Mouse (Mus musculus) embryonic facial prominence, embryonic 14.5 days (tissue): ENCODE results near the gene Nudt16. TPM values are rescaled to one million over a fixed set of nuclear protein-coding genes. Genes with fewer than 3 reads are reported as not detected.
A peak's percentile ranks its signal among the peaks of the same experiment; 100 is the strongest.
"Not testable (repeated sequence)": the region's sequence is repeated elsewhere in the genome, so short reads cannot be mapped to it uniquely, and the experiment has no call there.

ENCODE experiments used
- ATAC-seq: fragments of 200-750 bp; cut with Nextera tagmentation; 2 replicates; pipeline ENCODE4 v1.8.0; 2017; ENCODE audit warnings: low read depth, moderate number of reproducible peaks, moderate TSS enrichment
- DNase-seq: peaks from one replicate; pipeline ENCODE4 v3.0.0-alpha.2; 2015; ENCODE audit warnings: low spot score
- H3K27ac ChIP-seq: fragments of 300-500 bp; sonication (generic); replicated peaks from 2 replicates; pipeline ENCODE4 v1.5.1; 2014; ENCODE audit warnings: low read depth, mild to moderate bottlenecking, low read length, moderate library complexity
- H3K27me3 ChIP-seq: fragments of 300-500 bp; sonication (generic); replicated peaks from 2 replicates; pipeline ENCODE4 v1.6.1; 2014; ENCODE audit warnings: low read length; ENCODE audit not compliant: control insufficient read depth, insufficient read depth
- H3K36me3 ChIP-seq: fragments of 300-500 bp; sonication (generic); 2 replicates; pipeline ENCODE4 v1.6.1; 2014; ENCODE audit warnings: low read length, mixed read lengths; ENCODE audit not compliant: control insufficient read depth, insufficient read depth
- H3K4me1 ChIP-seq: fragments of 300-500 bp; sonication (generic); 2 replicates; pipeline ENCODE4 v1.6.1; 2014; ENCODE audit warnings: antibody characterized with exemption, low read length; ENCODE audit not compliant: control insufficient read depth, insufficient read depth
- H3K4me2 ChIP-seq: fragments of 300-500 bp; sonication (generic); 2 replicates; pipeline ENCODE4 v1.6.1; 2014; ENCODE audit warnings: low read depth, mild to moderate bottlenecking, low read length, moderate library complexity, mixed read lengths
- H3K4me3 ChIP-seq: fragments of 300-500 bp; sonication (generic); 2 replicates; pipeline ENCODE4 v1.5.1; 2014; ENCODE audit warnings: low read depth, mild to moderate bottlenecking, low read length
- H3K9ac ChIP-seq: fragments of 300-500 bp; sonication (generic); 2 replicates; pipeline ENCODE4 v1.6.1; 2014; ENCODE audit warnings: low read depth, mild to moderate bottlenecking, low read length, moderate library complexity, mixed read lengths
- H3K9me3 ChIP-seq: fragments of 300-500 bp; sonication (generic); 2 replicates; pipeline ENCODE4 v1.6.1; 2016; ENCODE audit warnings: low read length; ENCODE audit not compliant: control insufficient read depth
- WGBS: fragments of 180-500 bp; shearing (Covaris S2); extraction: QIAGEN DNeasy Blood & Tissue Kit; methylation state at CpG from one replicate; pipeline ENCODE4 v1.1.7; 2014; 5-methylcytosine and 5-hydroxymethylcytosine counted together
- polyA plus RNA-seq: library from polyadenylated mRNA; unstranded; fragments of >200 nt; fragmentation: Nextera tagmentation; extraction: Ambion mirVana; gene quantifications from 2 replicates; pipeline ENCODE4 v1.2.1, GENCODE M21; 2014

The Nudt16 gene
- 13.0 and 14.7 TPM in 2 replicates for polyA plus RNA-seq

- Histone ChIP-seq H3K9me3 (no peaks in the 10 kb centered on the region), H3K4me1 (peaks cover 9% of the 10 kb centered on the region), H3K36me3 (no peaks in the 10 kb centered on the region), H3K9ac (peak within 1 kb of the TSS; percentile 73), H3K4me3 (peak within 1 kb of the TSS; percentile 73), H3K27me3 (no peaks in the 10 kb centered on the region), H3K4me2 (peak within 1 kb of the TSS; percentile 87), H3K27ac (peak within 1 kb of the TSS; percentile 74)
- DNase-seq (peak; percentile 97), ATAC-seq (peak; percentile 98)
- under 1% methylated on average over 57 of the region's 60 CpGs for WGBS
Observed at GRCm38 (mm10) chr9:105131253-105132001, at the start of gene Nudt16. Gene Nudt16, minus strand, starts transcription at chr9:105131824.

GRCm38 (mm10) chr9:105144992-105145391, 13.4 kb upstream of the Nudt16 start, which contains the start of gene 1700080E11Rik:
Gene 1700080E11Rik, minus strand, starts transcription at chr9:105145092.
- Histone ChIP-seq H3K4me3 (no peak within 1 kb of the TSS), H3K9me3 (no peaks in the 10 kb centered on the region), H3K9ac (no peak within 1 kb of the TSS), H3K4me2 (no peak within 1 kb of the TSS), H3K27me3 (no peaks in the 10 kb centered on the region), H3K27ac (no peak within 1 kb of the TSS), H3K36me3 (no peaks in the 10 kb centered on the region), H3K4me1 (no peaks in the 10 kb centered on the region)
- ATAC-seq: no peak
- WGBS: 77% methylated on average over 6 of the region's 6 CpGs
- DNase-seq: no peak

GRCm38 (mm10) chr9:105139204-105139603, 7.6 kb upstream of the Nudt16 start:
- Histone ChIP-seq H3K9me3 (no peaks in the 10 kb centered on the region), H3K27me3 (no peaks in the 10 kb centered on the region), H3K36me3 (no peaks in the 10 kb centered on the region), H3K4me3 (no peak overlapping the region), H3K9ac (no peak overlapping the region), H3K27ac (no peak overlapping the region), H3K4me1 (no peaks in the 10 kb centered on the region), H3K4me2 (no peak overlapping the region)
- 67% methylated on average over 6 of the region's 6 CpGs for WGBS
- DNase-seq (no peak), ATAC-seq (no peak)

- no peak for ATAC-seq
Observed at GRCm38 (mm10) chr9:105136404-105136803, 4.8 kb upstream of the Nudt16 start.

GRCm38 (mm10) chr9:105134536-105134935, 2.9 kb upstream of the Nudt16 start:
- ATAC-seq: no peak
- no peak overlapping the region for H3K27ac ChIP-seq
- 87% methylated on average over 5 of the region's 5 CpGs for WGBS
- H3K9ac ChIP-seq: no peak overlapping the region
- H3K4me3 ChIP-seq: no peak overlapping the region
- H3K36me3 ChIP-seq: no peaks in the 10 kb centered on the region
- peaks cover 9% of the 10 kb centered on the region for H3K4me1 ChIP-seq
- H3K27me3 ChIP-seq: no peaks in the 10 kb centered on the region
- no peaks in the 10 kb centered on the region for H3K9me3 ChIP-seq
- DNase-seq: no peak
- H3K4me2 ChIP-seq: no peak overlapping the region

More at GRCm38 (mm10) chr9:105136404-105136803, 4.8 kb upstream of the Nudt16 start:
- no peak overlapping the region for H3K4me3 ChIP-seq
- no peak overlapping the region for H3K4me2 ChIP-seq
- no peaks in the 10 kb centered on the region for H3K36me3 ChIP-seq
- DNase-seq: no peak
- H3K9me3 ChIP-seq: no peaks in the 10 kb centered on the region
- no peak overlapping the region for H3K27ac ChIP-seq
- no peak overlapping the region for H3K9ac ChIP-seq
- H3K4me1 ChIP-seq: peaks cover 4% of the 10 kb centered on the region
- H3K27me3 ChIP-seq: no peaks in the 10 kb centered on the region
- 46% methylated on average over 1 of the region's 1 CpGs for whole genome bisulfite sequencing

GRCm38 (mm10) chr9:105132002-105132367, 361 bp upstream of the Nudt16 start:
- no peaks in the 10 kb centered on the region for H3K9me3 ChIP-seq
- H3K4me3 ChIP-seq: peak overlapping the region; percentile 73
- H3K27me3 ChIP-seq: no peaks in the 10 kb centered on the region
- H3K36me3 ChIP-seq: no peaks in the 10 kb centered on the region
- no peak overlapping the region for H3K27ac ChIP-seq
- peak overlapping the region; percentile 73; the same call in 1 of the 2 replicates for H3K9ac ChIP-seq
- 18% methylated on average over 5 of the region's 5 CpGs for WGBS
- H3K4me1 ChIP-seq: peaks cover 9% of the 10 kb centered on the region
- no peak for ATAC-seq
- no peak for DNase-seq
- H3K4me2 ChIP-seq: peak overlapping the region; percentile 87

GRCm38 (mm10) chr9:105130331-105130730, 1.3 kb downstream of the Nudt16 start:
- 92% methylated on average over 8 of the region's 8 CpGs for WGBS
- DNase-seq (no peak), ATAC-seq (no peak)
- H3K27me3 ChIP-seq: no peaks in the 10 kb centered on the region
- H3K4me3 ChIP-seq: no peak overlapping the region
- no peak overlapping the region for H3K9ac ChIP-seq
- no peaks in the 10 kb centered on the region for H3K36me3 ChIP-seq
- no peak overlapping the region for H3K27ac ChIP-seq
- H3K4me1 ChIP-seq: peaks cover 9% of the 10 kb centered on the region
- no peaks in the 10 kb centered on the region for H3K9me3 ChIP-seq
- no peak overlapping the region for H3K4me2 ChIP-seq

GRCm38 (mm10) chr9:105125206-105125605, 6.4 kb downstream of the Nudt16 start:
- DNase-seq, ATAC-seq, H3K4me1 ChIP-seq, H3K36me3 ChIP-seq, H3K27me3 ChIP-seq, H3K4me2 ChIP-seq, H3K9ac ChIP-seq, H3K9me3 ChIP-seq, H3K27ac ChIP-seq, H3K4me3 ChIP-seq: not testable (repeated sequence)
- WGBS: 80% methylated on average over 3 of the region's 3 CpGs

- DNase-seq: no peak
- Histone ChIP-seq H3K27me3 (no peaks in the 10 kb centered on the region), H3K4me2 (no peak overlapping the region), H3K27ac (no peak overlapping the region), H3K9ac (no peak overlapping the region), H3K4me3 (no peak overlapping the region), H3K4me1 (no peaks in the 10 kb centered on the region), H3K9me3 (no peaks in the 10 kb centered on the region), H3K36me3 (no peaks in the 10 kb centered on the region)
- no peak for ATAC-seq
- WGBS: 92% methylated on average over 5 of the region's 5 CpGs
Observed at GRCm38 (mm10) chr9:105103893-105104292, 27.7 kb downstream of the Nudt16 start.
